Mouse (Mus musculus) MEL (cell line): ENCODE data around the gene 1700011L22Rik. TPM values are rescaled to one million over a fixed set of nuclear protein-coding genes. Genes with fewer than 3 reads are reported as not detected.

Experiments
- DNase-seq: peaks from one replicate; pipeline ENCODE4 v3.0.0; 2011; ENCODE audit warnings: low read depth, low spot score
- H3K27ac ChIP-seq: 2 replicates; pipeline ENCODE4 v1.5.1; 2012; ENCODE audit warnings: low read depth, mild to moderate bottlenecking, control low read depth, low read length, moderate library complexity; ENCODE audit not compliant: control insufficient read depth
- H3K27me3 ChIP-seq, 2 experiments: fragments of 150-350 bp in 1 of 2; sonication (generic) in 1 of 2; 2 replicates each; pipeline ENCODE4 v1.6.1; 2012; ENCODE audit warnings: low read length in 2 of 2, mild to moderate bottlenecking in 2 of 2, improper control_type of control experiment in 1 of 2, moderate library complexity in 1 of 2; ENCODE audit not compliant: insufficient read depth in 2 of 2, control insufficient read depth in 1 of 2
- H3K36me3 ChIP-seq, 2 experiments: 2 replicates each; pipeline ENCODE4 v1.6.1; 2012 to 2014; ENCODE audit warnings: low read length in 2 of 2, improper control_type of control experiment in 1 of 2, inconsistent platforms in 1 of 2, mild to moderate bottlenecking in 1 of 2; ENCODE audit not compliant: insufficient read depth in 2 of 2, control insufficient read depth in 1 of 2
- H3K4me1 ChIP-seq, 2 experiments: fragments of 150-350 bp in 1 of 2; sonication (generic) in 1 of 2; 2 replicates each; pipeline ENCODE4 v1.6.1; 2012; ENCODE audit warnings: low read length in 2 of 2, improper control_type of control experiment in 1 of 2, mild to moderate bottlenecking in 1 of 2; ENCODE audit not compliant: insufficient read depth in 2 of 2, control insufficient read depth in 1 of 2
- H3K4me3 ChIP-seq, 2 experiments: fragments of 150-350 bp in 1 of 2; sonication (generic) in 1 of 2; 2 replicates each; pipeline ENCODE4 v1.5.1; 2012; ENCODE audit warnings: low read depth in 2 of 2, low read length in 2 of 2, mild to moderate bottlenecking in 2 of 2, moderate library complexity in 2 of 2, control low read depth in 1 of 2, improper control_type of control experiment in 1 of 2; ENCODE audit not compliant: control insufficient read depth in 1 of 2, insufficient read depth in 1 of 2
- H3K79me2 ChIP-seq: 2 replicates; pipeline ENCODE4 v1.6.1; 2012; ENCODE audit warnings: mild to moderate bottlenecking, low read length, moderate library complexity; ENCODE audit not compliant: control insufficient read depth, poor library complexity, insufficient read depth
- H3K9ac ChIP-seq: 2 replicates; pipeline ENCODE4 v1.6.1; 2012; ENCODE audit warnings: low read depth, mild to moderate bottlenecking, control low read depth, low read length, moderate library complexity; ENCODE audit not compliant: control insufficient read depth, poor library complexity, severe bottlenecking
- H3K9me3 ChIP-seq: fragments of 150-350 bp; sonication (generic); replicated peaks from 2 replicates; pipeline ENCODE4 v1.6.1; 2012; ENCODE audit warnings: mild to moderate bottlenecking, low read length, improper control_type of control experiment, moderate library complexity; ENCODE audit not compliant: insufficient read depth
- GABPA ChIP-seq: IDR thresholded peaks from 2 replicates; pipeline ENCODE4 v1.6.1; 2012; ENCODE audit warnings: low read depth, mild to moderate bottlenecking, inconsistent platforms, low read length, improper control_type of control experiment, moderate library complexity
- GATA1 ChIP-seq: IDR thresholded peaks from 2 replicates; pipeline ENCODE4 v1.6.1; 2011; ENCODE audit warnings: low read depth, low read length, improper control_type of control experiment
- MEF2A ChIP-seq: IDR thresholded peaks from 2 replicates; pipeline ENCODE4 v1.6.1; 2014; ENCODE audit warnings: low read depth, mild to moderate bottlenecking, inconsistent platforms, low read length, improper control_type of control experiment; ENCODE audit not compliant: poor library complexity, insufficient replicate concordance, severe bottlenecking; ENCODE audit errors: extremely low read depth
- MXI1 ChIP-seq: IDR thresholded peaks from 2 replicates; pipeline ENCODE4 v1.6.1; 2011; ENCODE audit warnings: mild to moderate bottlenecking, low read depth, low read length, improper control_type of control experiment
- POLR2A ChIP-seq, 2 experiments: IDR thresholded peaks; 2 replicates each; pipeline ENCODE4 v1.6.1; 2011 to 2012; ENCODE audit warnings: low read length in 2 of 2, mild to moderate bottlenecking in 2 of 2, control low read depth in 1 of 2, improper control_type of control experiment in 1 of 2, low read depth in 1 of 2, moderate library complexity in 1 of 2; ENCODE audit not compliant: control insufficient read depth in 1 of 2, insufficient read depth in 1 of 2, poor library complexity in 1 of 2
- RCOR1 ChIP-seq: IDR thresholded peaks from 2 replicates; pipeline ENCODE4 v1.6.1; 2012; ENCODE audit warnings: low read depth, mild to moderate bottlenecking, inconsistent platforms, low read length, improper control_type of control experiment
- USF2 ChIP-seq, 2 experiments: IDR thresholded peaks; 2 replicates each; pipeline ENCODE4 v1.6.1; 2011 to 2012; ENCODE audit warnings: improper control_type of control experiment in 2 of 2, low read length in 2 of 2, borderline replicate concordance in 1 of 2, inconsistent platforms in 1 of 2, low read depth in 1 of 2, mild to moderate bottlenecking in 1 of 2; ENCODE audit not compliant: insufficient read depth in 1 of 2
- polyA plus RNA-seq, 2 experiments: library from polyadenylated mRNA; stranded (reverse) in 1 of 2; unstranded in 1 of 2; fragments of >175 nt in 1 of 2; fragments of >200 nt in 1 of 2; gene quantifications; 2 replicates each; pipeline versions ENCODE4 v1.2.1 to v1.2.4; 2012; ENCODE audit warnings: low replicate concordance in 2 of 2, low read depth in 1 of 2; ENCODE audit not compliant: insufficient read length in 2 of 2, insufficient read depth in 1 of 2, missing spikeins in 1 of 2
- total RNA-seq: library from RNA; depleted of rRNA; stranded (reverse); fragments of 300-350 nt; gene quantifications from 2 replicates; pipeline ENCODE4 v1.2.3, GENCODE M21; 2012; rRNA removed

The 1700011L22Rik gene
- total and polyA plus RNA-seq, 3 experiments = not detected

GRCm38 (mm10) chr8:79161172-79161778 is 87.1 kb downstream of the 1700011L22Rik start:
- no peak overlapping the region for H3K27ac ChIP-seq
- no peak for TF ChIP-seq USF2 (IDR thresholded peaks at IDR 0.05; ENCODE audit: borderline replicate concordance in 1 of 2, insufficient read depth in 1 of 2, low read depth in 1 of 2, low read length in 2 of 2)
- no peak for TF ChIP-seq MXI1
- no peak for TF ChIP-seq POLR2A (IDR thresholded peaks at IDR 0.05; ENCODE audit: control insufficient read depth in 1 of 2, insufficient read depth in 1 of 2, low read depth in 1 of 2, low read length in 2 of 2, poor library complexity in 1 of 2)
- no peak for TF ChIP-seq GABPA
- no peak for TF ChIP-seq GATA1
- no peak for TF ChIP-seq RCOR1
- TF ChIP-seq MEF2A = no peak
- TF ChIP-seq, all 39 proteins: peak for 0
- no peaks in the 10 kb centered on the region for H3K79me2 ChIP-seq
- no peak for DNase-seq
- H3K9ac ChIP-seq = no peak overlapping the region
- no peaks in the 10 kb centered on the region for H3K36me3 ChIP-seq
- no peaks in the 10 kb centered on the region for H3K27me3 ChIP-seq
- H3K4me1 ChIP-seq = no peaks in the 10 kb centered on the region
- no peak overlapping the region for H3K4me3 ChIP-seq
- H3K9me3 ChIP-seq = no peaks in the 10 kb centered on the region

Other genes starting within 250 kb of the 1700011L22Rik start
- not detected in 2 replicates for gene Zfp827, start 220.1 kb downstream of the 1700011L22Rik start, total RNA-seq
- not detected for gene Zfp827, start 220.1 kb downstream of the 1700011L22Rik start, polyA plus RNA-seq
- 3.1 and 3.2 TPM in 2 replicates for gene Mmaa, start 46.4 kb upstream of the 1700011L22Rik start, total RNA-seq
- 1 to 10 TPM in 1 of 2 experiments, not detected in 1; 6.8 TPM for gene Mmaa, start 46.4 kb upstream of the 1700011L22Rik start, polyA plus RNA-seq
- gene Smad1, start 150.9 kb upstream of the 1700011L22Rik start, total RNA-seq = 1.3 and 2.1 TPM in 2 replicates
- gene Smad1, start 150.9 kb upstream of the 1700011L22Rik start, polyA plus RNA-seq = 1 to 10 TPM in 1 of 2 experiments, not detected in 1; 2.0 TPM